Mouse (Mus musculus) MEL (cell line): Measurements from ENCODE around the gene Rapgef2. TPM values are rescaled to one million over a fixed set of nuclear protein-coding genes. Genes with fewer than 3 reads are reported as not detected.

Experiments
- DNase-seq: peaks from one replicate; pipeline ENCODE4 v3.0.0; 2011; ENCODE audit warnings: low read depth, low spot score
- H3K27ac ChIP-seq: 2 replicates; pipeline ENCODE4 v1.5.1; 2012; ENCODE audit warnings: low read depth, mild to moderate bottlenecking, control low read depth, low read length, moderate library complexity; ENCODE audit not compliant: control insufficient read depth
- H3K27me3 ChIP-seq, 2 experiments: fragments of 150-350 bp in 1 of 2; sonication (generic) in 1 of 2; 2 replicates each; pipeline ENCODE4 v1.6.1; 2012; ENCODE audit warnings: low read length in 2 of 2, mild to moderate bottlenecking in 2 of 2, improper control_type of control experiment in 1 of 2, moderate library complexity in 1 of 2; ENCODE audit not compliant: insufficient read depth in 2 of 2, control insufficient read depth in 1 of 2
- H3K36me3 ChIP-seq, 2 experiments: 2 replicates each; pipeline ENCODE4 v1.6.1; 2012 to 2014; ENCODE audit warnings: low read length in 2 of 2, improper control_type of control experiment in 1 of 2, inconsistent platforms in 1 of 2, mild to moderate bottlenecking in 1 of 2; ENCODE audit not compliant: insufficient read depth in 2 of 2, control insufficient read depth in 1 of 2
- H3K4me1 ChIP-seq, 2 experiments: fragments of 150-350 bp in 1 of 2; sonication (generic) in 1 of 2; 2 replicates each; pipeline ENCODE4 v1.6.1; 2012; ENCODE audit warnings: low read length in 2 of 2, improper control_type of control experiment in 1 of 2, mild to moderate bottlenecking in 1 of 2; ENCODE audit not compliant: insufficient read depth in 2 of 2, control insufficient read depth in 1 of 2
- H3K4me3 ChIP-seq, 2 experiments: fragments of 150-350 bp in 1 of 2; sonication (generic) in 1 of 2; 2 replicates each; pipeline ENCODE4 v1.5.1; 2012; ENCODE audit warnings: low read depth in 2 of 2, low read length in 2 of 2, mild to moderate bottlenecking in 2 of 2, moderate library complexity in 2 of 2, control low read depth in 1 of 2, improper control_type of control experiment in 1 of 2; ENCODE audit not compliant: control insufficient read depth in 1 of 2, insufficient read depth in 1 of 2
- H3K79me2 ChIP-seq: 2 replicates; pipeline ENCODE4 v1.6.1; 2012; ENCODE audit warnings: mild to moderate bottlenecking, low read length, moderate library complexity; ENCODE audit not compliant: control insufficient read depth, poor library complexity, insufficient read depth
- H3K9ac ChIP-seq: 2 replicates; pipeline ENCODE4 v1.6.1; 2012; ENCODE audit warnings: low read depth, mild to moderate bottlenecking, control low read depth, low read length, moderate library complexity; ENCODE audit not compliant: control insufficient read depth, poor library complexity, severe bottlenecking
- H3K9me3 ChIP-seq: fragments of 150-350 bp; sonication (generic); replicated peaks from 2 replicates; pipeline ENCODE4 v1.6.1; 2012; ENCODE audit warnings: mild to moderate bottlenecking, low read length, improper control_type of control experiment, moderate library complexity; ENCODE audit not compliant: insufficient read depth
- BHLHE40 ChIP-seq: IDR thresholded peaks from 2 replicates; pipeline ENCODE4 v1.6.1; 2012; ENCODE audit warnings: low read depth, mild to moderate bottlenecking, inconsistent platforms, low read length, improper control_type of control experiment, borderline replicate concordance
- E2F4 ChIP-seq: IDR thresholded peaks from 2 replicates; pipeline ENCODE4 v1.6.1; 2011; ENCODE audit warnings: low read depth, low read length, improper control_type of control experiment, borderline replicate concordance
- EP300 ChIP-seq, 2 experiments: IDR thresholded peaks; 2 replicates each; pipeline ENCODE4 v1.6.1; 2011; ENCODE audit warnings: improper control_type of control experiment in 2 of 2, low read length in 2 of 2, low read depth in 1 of 2, mild to moderate bottlenecking in 1 of 2
- ETS1 ChIP-seq: IDR thresholded peaks from 2 replicates; pipeline ENCODE4 v1.6.1; 2012; ENCODE audit warnings: low read depth, mild to moderate bottlenecking, inconsistent platforms, low read length, improper control_type of control experiment, moderate library complexity
- GABPA ChIP-seq: IDR thresholded peaks from 2 replicates; pipeline ENCODE4 v1.6.1; 2012; ENCODE audit warnings: low read depth, mild to moderate bottlenecking, inconsistent platforms, low read length, improper control_type of control experiment, moderate library complexity
- HCFC1 ChIP-seq: IDR thresholded peaks from 2 replicates; pipeline ENCODE4 v1.6.1; 2012; ENCODE audit warnings: low read depth, mild to moderate bottlenecking, inconsistent platforms, low read length, improper control_type of control experiment, moderate library complexity
- JUND ChIP-seq: IDR thresholded peaks from 2 replicates; pipeline ENCODE4 v1.6.1; 2011; ENCODE audit warnings: low read depth, mild to moderate bottlenecking, improper control_type of control experiment, low read length
- KAT2A ChIP-seq: conservative IDR thresholded peaks from 2 replicates; pipeline ENCODE4 v1.6.1; 2012; ENCODE audit warnings: low read depth, low read length, improper control_type of control experiment, inconsistent platforms
- MAX ChIP-seq: IDR thresholded peaks from 2 replicates; pipeline ENCODE4 v1.6.1; 2011; ENCODE audit warnings: low read length, improper control_type of control experiment
- MAZ ChIP-seq: IDR thresholded peaks from 2 replicates; pipeline ENCODE4 v1.6.1; 2012; ENCODE audit warnings: low read depth, mild to moderate bottlenecking, inconsistent platforms, low read length, improper control_type of control experiment
- MEF2A ChIP-seq: IDR thresholded peaks from 2 replicates; pipeline ENCODE4 v1.6.1; 2014; ENCODE audit warnings: low read depth, mild to moderate bottlenecking, inconsistent platforms, low read length, improper control_type of control experiment; ENCODE audit not compliant: poor library complexity, insufficient replicate concordance, severe bottlenecking; ENCODE audit errors: extremely low read depth
- MXI1 ChIP-seq: IDR thresholded peaks from 2 replicates; pipeline ENCODE4 v1.6.1; 2011; ENCODE audit warnings: mild to moderate bottlenecking, low read depth, low read length, improper control_type of control experiment
- MYC ChIP-seq: IDR thresholded peaks from 2 replicates; pipeline ENCODE4 v1.6.1; 2011; ENCODE audit warnings: low read depth, mild to moderate bottlenecking, low read length, improper control_type of control experiment, moderate library complexity
- NELFE ChIP-seq: IDR thresholded peaks from 2 replicates; pipeline ENCODE4 v1.6.1; 2011; ENCODE audit warnings: low read depth, low read length, improper control_type of control experiment
- NRF1 ChIP-seq: IDR thresholded peaks from 2 replicates; pipeline ENCODE4 v1.6.1; 2014; ENCODE audit warnings: low read depth, mild to moderate bottlenecking, inconsistent platforms, low read length, improper control_type of control experiment, moderate library complexity; ENCODE audit not compliant: poor library complexity, insufficient read depth, severe bottlenecking
- POLR2A ChIP-seq, 2 experiments: IDR thresholded peaks; 2 replicates each; pipeline ENCODE4 v1.6.1; 2011 to 2012; ENCODE audit warnings: low read length in 2 of 2, mild to moderate bottlenecking in 2 of 2, control low read depth in 1 of 2, improper control_type of control experiment in 1 of 2, low read depth in 1 of 2, moderate library complexity in 1 of 2; ENCODE audit not compliant: control insufficient read depth in 1 of 2, insufficient read depth in 1 of 2, poor library complexity in 1 of 2
- POLR2AphosphoS5 ChIP-seq: IDR thresholded peaks from 2 replicates; pipeline ENCODE4 v1.6.1; 2012; ENCODE audit warnings: low read depth, borderline replicate concordance, mild to moderate bottlenecking, inconsistent platforms, low read length, moderate library complexity, mixed read lengths
- RCOR1 ChIP-seq: IDR thresholded peaks from 2 replicates; pipeline ENCODE4 v1.6.1; 2012; ENCODE audit warnings: low read depth, mild to moderate bottlenecking, inconsistent platforms, low read length, improper control_type of control experiment
- TBP ChIP-seq: IDR thresholded peaks from 2 replicates; pipeline ENCODE4 v1.8.0; 2011; ENCODE audit warnings: low read depth, low read length, improper control_type of control experiment
- UBTF ChIP-seq: IDR thresholded peaks from 2 replicates; pipeline ENCODE4 v1.6.1; 2012; ENCODE audit warnings: low read depth, mild to moderate bottlenecking, inconsistent platforms, low read length, improper control_type of control experiment, moderate library complexity, borderline replicate concordance; ENCODE audit not compliant: insufficient read depth
- USF1 ChIP-seq: IDR thresholded peaks from 2 replicates; pipeline ENCODE4 v1.6.1; 2014; ENCODE audit warnings: low read depth, mild to moderate bottlenecking, inconsistent platforms, low read length, improper control_type of control experiment, moderate library complexity
- USF2 ChIP-seq, 2 experiments: IDR thresholded peaks; 2 replicates each; pipeline ENCODE4 v1.6.1; 2011 to 2012; ENCODE audit warnings: improper control_type of control experiment in 2 of 2, low read length in 2 of 2, borderline replicate concordance in 1 of 2, inconsistent platforms in 1 of 2, low read depth in 1 of 2, mild to moderate bottlenecking in 1 of 2; ENCODE audit not compliant: insufficient read depth in 1 of 2
- ZC3H11A ChIP-seq: IDR thresholded peaks from 2 replicates; pipeline ENCODE4 v1.6.1; 2012; ENCODE audit warnings: low read depth, mild to moderate bottlenecking, inconsistent platforms, low read length, improper control_type of control experiment
- polyA plus RNA-seq, 2 experiments: library from polyadenylated mRNA; stranded (reverse) in 1 of 2; unstranded in 1 of 2; fragments of >175 nt in 1 of 2; fragments of >200 nt in 1 of 2; gene quantifications; 2 replicates each; pipeline versions ENCODE4 v1.2.1 to v1.2.4; 2012; ENCODE audit warnings: low replicate concordance in 2 of 2, low read depth in 1 of 2; ENCODE audit not compliant: insufficient read length in 2 of 2, insufficient read depth in 1 of 2, missing spikeins in 1 of 2
- total RNA-seq: library from RNA; depleted of rRNA; stranded (reverse); fragments of 300-350 nt; gene quantifications from 2 replicates; pipeline ENCODE4 v1.2.3, GENCODE M21; 2012

The Rapgef2 gene
- total and polyA plus RNA-seq, 3 experiments: 4.2 to 4.6 TPM; not detected in 1

DNA sequence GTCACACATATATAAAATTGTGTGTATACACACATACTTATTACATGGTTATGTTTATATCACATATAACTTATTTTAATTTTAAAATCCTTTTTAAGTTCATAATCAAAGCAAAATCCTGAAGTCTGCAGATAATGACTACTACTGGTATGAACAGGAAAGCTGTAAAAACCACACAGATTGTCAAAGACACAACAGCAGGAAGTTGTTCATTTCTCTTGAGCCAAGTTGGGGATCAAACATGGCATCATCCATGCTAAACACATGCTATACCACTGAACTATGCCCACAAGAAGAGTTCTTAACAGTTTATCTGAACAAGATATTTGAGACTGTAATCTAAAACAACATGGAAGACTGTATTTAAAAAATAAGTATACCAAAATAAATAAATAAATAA, 147.7 kb downstream of the Rapgef2 start:
- TF ChIP-seq TBP: no peak
- no peak for TF ChIP-seq JUND
- TF ChIP-seq RCOR1: 0 out of 2 replicates have a peak, but pooled peaks have one; percentile 24
- no peak for TF ChIP-seq HCFC1
- TF ChIP-seq ETS1: no peak
- H3K9me3 ChIP-seq: no peaks in the 10 kb centered on the region

DNA sequence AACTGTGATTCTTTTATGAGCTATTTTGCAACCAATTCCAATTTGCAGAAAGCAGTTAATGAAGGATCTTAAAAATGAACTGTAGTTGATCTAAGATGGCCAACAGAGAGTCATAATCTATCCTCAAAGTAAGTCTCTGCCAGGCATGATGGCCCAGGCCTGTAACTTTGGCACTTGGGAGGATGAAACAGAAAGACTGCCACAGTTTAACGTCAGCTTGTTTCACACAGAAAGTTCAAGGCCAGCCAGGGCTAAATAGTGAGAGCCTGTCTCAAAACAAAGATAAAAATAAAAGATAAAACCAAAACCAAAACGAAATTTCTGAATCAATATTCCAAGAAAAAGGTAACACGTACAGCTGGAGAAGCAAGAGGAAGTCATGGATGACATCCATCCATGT, 155.3 kb downstream of the Rapgef2 start:
- no peak overlapping the region for H3K9ac ChIP-seq
- no peak for DNase-seq
- no peaks in the 10 kb centered on the region for H3K4me1 ChIP-seq
- no peaks in the 10 kb centered on the region for H3K9me3 ChIP-seq
- no peak overlapping the region for H3K4me3 ChIP-seq
- H3K79me2 ChIP-seq: no peaks in the 10 kb centered on the region
- no peaks in the 10 kb centered on the region for H3K27me3 ChIP-seq
- TF ChIP-seq USF1: no peak
- no peak for TF ChIP-seq BHLHE40
- TF ChIP-seq NELFE: no peak
- TF ChIP-seq USF2 (IDR thresholded peaks at IDR 0.05; ENCODE audit: borderline replicate concordance in 1 of 2, insufficient read depth in 1 of 2, low read depth in 1 of 2, low read length in 2 of 2): no peak
- no peak for TF ChIP-seq POLR2A (IDR thresholded peaks at IDR 0.05; ENCODE audit: control insufficient read depth in 1 of 2, insufficient read depth in 1 of 2, low read depth in 1 of 2, low read length in 2 of 2, poor library complexity in 1 of 2)
- no peak for TF ChIP-seq NRF1
- no peak for TF ChIP-seq MAX
- no peak for TF ChIP-seq ZC3H11A
- no peak for TF ChIP-seq MXI1
- no peak for TF ChIP-seq RCOR1
- TF ChIP-seq GABPA: no peak
- TF ChIP-seq UBTF: no peak
- TF ChIP-seq MAZ: no peak
- TF ChIP-seq EP300 (IDR thresholded peaks at IDR 0.05; ENCODE audit: low read depth in 1 of 2, low read length in 2 of 2): no peak
- TF ChIP-seq KAT2A: no peak
- TF ChIP-seq MYC: no peak
- TF ChIP-seq MEF2A: no peak
- no peak for TF ChIP-seq E2F4
- TF ChIP-seq POLR2AphosphoS5: no peak
- no peak overlapping the region for H3K27ac ChIP-seq
- no peaks in the 10 kb centered on the region for H3K36me3 ChIP-seq

More for the DNA sequence above, 147.7 kb downstream of the Rapgef2 start:
- no peak for DNase-seq
- Histone ChIP-seq H3K4me3 (no peak overlapping the region), H3K4me1 (no peaks in the 10 kb centered on the region), H3K9ac (no peak overlapping the region), H3K36me3 (no peaks in the 10 kb centered on the region; a peak in 1 of 4 replicates), H3K79me2 (no peaks in the 10 kb centered on the region), H3K27ac (no peak overlapping the region), H3K27me3 (no peaks in the 10 kb centered on the region)
